Mouse (Mus musculus): Measurements from ENCODE around the gene Sergef. TPM values are rescaled to one million over a fixed set of nuclear protein-coding genes. Genes with fewer than 3 reads are reported as not detected.

The Sergef gene
- polyA plus RNA-seq, 1 experiment from 2014 or later: 9.3 TPM

DNA sequence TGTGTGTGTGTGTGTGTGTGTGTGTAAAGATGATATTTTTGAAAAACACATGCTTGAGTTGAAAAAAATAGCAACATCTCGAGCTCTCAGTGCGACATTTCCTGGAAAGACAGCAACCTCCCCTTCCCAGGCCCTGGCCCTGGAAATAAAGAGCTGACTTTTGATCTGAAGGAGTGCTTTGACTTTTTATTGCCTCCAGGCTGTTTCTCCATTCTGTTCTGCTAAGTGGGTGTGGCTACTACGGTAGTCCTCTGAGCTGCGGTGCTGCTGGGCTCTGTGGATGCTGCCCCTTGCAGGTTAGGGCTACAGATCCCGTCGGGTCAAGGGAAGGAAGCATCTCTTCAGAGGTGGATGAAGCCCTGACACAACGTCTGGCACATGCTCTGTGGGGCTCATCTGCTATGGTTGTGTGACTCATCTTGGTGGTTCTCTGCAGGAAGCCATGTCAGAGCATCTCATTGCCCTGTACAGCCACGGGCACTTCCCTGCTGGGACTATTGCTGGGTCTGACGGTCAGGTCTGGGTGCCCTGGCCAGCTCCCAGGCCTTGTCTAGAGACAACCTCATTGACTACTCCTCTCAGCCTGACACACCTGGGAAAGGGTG lies 201.0 kb downstream of the Sergef start:
- H3K4me2 ChIP-seq: no peak overlapping the region
- no peaks in the 10 kb centered on the region for H3K4me1 ChIP-seq (replicated peaks)
- H3K9ac ChIP-seq: no peak overlapping the region
- ATAC-seq (replicated peaks; ENCODE audit: insufficient number of reproducible peaks, insufficient read depth, low FRiP score, low read depth): no peak
- H3K9me3 ChIP-seq (replicated peaks): no peaks in the 10 kb centered on the region
- H3K36me3 ChIP-seq: no peaks in the 10 kb centered on the region
- WGBS: 59% methylated on average over 9 of the region's 9 CpGs
- H3K27me3 ChIP-seq: no peaks in the 10 kb centered on the region
- H3K27ac ChIP-seq: no peak overlapping the region
- no peak overlapping the region for H3K4me3 ChIP-seq

DNA sequence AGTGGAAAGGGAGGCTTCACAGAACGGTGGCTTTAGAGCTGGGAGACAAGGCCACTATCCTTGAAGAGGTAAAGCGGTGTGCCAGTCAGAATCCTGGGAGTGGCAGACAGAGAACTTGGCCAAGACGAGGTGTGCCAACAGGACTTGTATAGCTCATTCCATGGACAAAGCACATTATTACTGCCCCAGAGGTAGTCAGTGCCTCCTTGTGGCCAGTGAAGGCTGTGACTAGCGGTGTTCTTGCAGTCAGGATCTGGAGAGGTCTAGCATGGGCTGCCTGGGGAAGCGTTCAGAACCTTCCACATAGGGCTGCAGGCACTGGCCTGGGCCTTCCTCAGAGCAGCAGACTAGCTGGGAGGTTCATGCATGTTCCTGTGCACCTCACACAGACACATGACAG lies 203.8 kb downstream of the Sergef start:
- Histone ChIP-seq H3K27ac (no peak overlapping the region), H3K4me2 (no peak overlapping the region), H3K4me3 (no peak overlapping the region), H3K36me3 (no peaks in the 10 kb centered on the region), H3K4me1 (replicated peaks) (no peaks in the 10 kb centered on the region), H3K27me3 (no peaks in the 10 kb centered on the region), H3K9me3 (replicated peaks) (no peaks in the 10 kb centered on the region), H3K9ac (no peak overlapping the region)
- 84% methylated on average over 5 of the region's 5 CpGs for WGBS
- no peak for ATAC-seq (replicated peaks; ENCODE audit: insufficient number of reproducible peaks, insufficient read depth, low FRiP score, low read depth)

DNA sequence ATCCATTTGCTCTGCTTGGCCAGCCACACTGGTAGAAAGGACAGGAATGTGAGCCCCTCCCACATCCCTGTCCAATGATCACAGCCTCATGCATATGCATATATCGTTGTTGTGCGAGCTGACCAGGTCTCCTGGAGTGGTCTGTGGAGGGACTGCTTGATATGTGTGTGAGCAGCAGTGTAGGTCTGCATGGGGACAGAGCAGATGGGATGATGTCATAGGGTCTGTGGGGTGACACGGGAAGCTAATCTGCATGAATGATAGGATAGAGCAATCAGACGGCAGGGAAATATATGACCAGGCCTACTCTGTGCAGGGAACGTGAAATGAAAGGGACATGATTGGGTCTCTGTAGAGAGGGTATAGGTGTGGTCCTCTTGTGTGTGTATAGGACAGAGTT lies 205.7 kb downstream of the Sergef start:
- H3K9me3 ChIP-seq (replicated peaks): no peaks in the 10 kb centered on the region
- no peaks in the 10 kb centered on the region for H3K27me3 ChIP-seq
- no peak overlapping the region for H3K27ac ChIP-seq
- H3K4me3 ChIP-seq: no peak overlapping the region
- H3K9ac ChIP-seq: no peak overlapping the region
- H3K4me2 ChIP-seq: no peak overlapping the region
- H3K4me1 ChIP-seq (replicated peaks): no peaks in the 10 kb centered on the region
- ATAC-seq (replicated peaks; ENCODE audit: insufficient number of reproducible peaks, insufficient read depth, low FRiP score, low read depth): no peak
- no peaks in the 10 kb centered on the region for H3K36me3 ChIP-seq
- WGBS: 46% methylated on average over 5 of the region's 5 CpGs

DNA sequence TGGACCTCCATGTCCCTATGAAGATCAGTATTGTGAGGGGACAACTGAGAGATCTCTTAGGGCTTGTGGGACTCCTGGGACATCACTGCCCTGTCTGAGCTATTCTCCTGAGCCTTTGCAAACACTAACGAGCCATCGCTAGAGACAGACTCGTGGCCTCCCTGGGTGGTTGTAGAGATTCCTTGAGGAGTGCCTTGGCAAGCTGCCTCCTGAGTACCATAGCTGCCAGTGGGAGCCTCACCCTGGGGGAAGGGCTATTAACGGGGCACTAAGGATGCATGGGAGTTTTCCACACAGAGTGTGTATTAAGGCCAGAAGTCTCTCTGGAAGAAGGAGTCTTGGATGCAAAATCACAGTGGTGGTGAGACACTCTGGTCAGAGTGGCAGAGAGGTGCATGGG lies 214.6 kb downstream of the Sergef start:
- 0 out of 2 replicates have a peak, but pooled peaks cover 2% of the 10 kb centered on the region for H3K27me3 ChIP-seq
- H3K36me3 ChIP-seq: no peaks in the 10 kb centered on the region
- ATAC-seq (replicated peaks; ENCODE audit: insufficient number of reproducible peaks, insufficient read depth, low FRiP score, low read depth): no peak
- whole genome bisulfite sequencing: 70% methylated on average over 4 of the region's 4 CpGs
- no peak overlapping the region for H3K9ac ChIP-seq
- no peak overlapping the region for H3K27ac ChIP-seq
- no peaks in the 10 kb centered on the region for H3K4me1 ChIP-seq (replicated peaks)
- H3K4me3 ChIP-seq: no peak overlapping the region
- H3K4me2 ChIP-seq: no peak overlapping the region
- no peaks in the 10 kb centered on the region for H3K9me3 ChIP-seq (replicated peaks)

DNA sequence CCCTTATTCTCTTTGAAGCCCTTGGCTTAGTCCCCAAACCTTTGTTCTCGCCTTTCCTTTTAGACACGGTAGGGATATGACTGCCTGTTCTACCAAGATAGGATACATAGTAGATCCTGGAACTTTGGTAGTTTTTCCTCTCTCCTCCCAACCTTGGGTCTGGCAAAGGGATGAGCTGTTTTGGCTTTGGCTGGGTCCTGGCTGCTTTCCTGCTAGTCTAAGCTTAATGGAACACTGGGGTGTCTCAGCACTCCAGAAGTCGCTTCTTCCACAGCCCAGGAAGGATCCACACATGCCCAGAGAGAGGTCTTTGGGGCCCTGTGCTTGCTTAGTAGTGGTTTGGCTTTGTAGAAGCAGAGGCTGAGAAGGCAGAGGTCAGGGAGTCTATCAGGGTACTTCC lies 215.7 kb downstream of the Sergef start:
- no peaks in the 10 kb centered on the region for H3K4me1 ChIP-seq (replicated peaks)
- no peak for ATAC-seq (replicated peaks; ENCODE audit: insufficient number of reproducible peaks, insufficient read depth, low FRiP score, low read depth)
- WGBS: 60% methylated on average over 3 of the region's 3 CpGs
- no peaks in the 10 kb centered on the region for H3K36me3 ChIP-seq
- no peak overlapping the region for H3K9ac ChIP-seq
- no peaks in the 10 kb centered on the region for H3K9me3 ChIP-seq (replicated peaks)
- 0 out of 2 replicates have a peak, but pooled peaks cover 6% of the 10 kb centered on the region for H3K27me3 ChIP-seq
- H3K4me2 ChIP-seq: no peak overlapping the region
- no peak overlapping the region for H3K4me3 ChIP-seq
- no peak overlapping the region for H3K27ac ChIP-seq

DNA sequence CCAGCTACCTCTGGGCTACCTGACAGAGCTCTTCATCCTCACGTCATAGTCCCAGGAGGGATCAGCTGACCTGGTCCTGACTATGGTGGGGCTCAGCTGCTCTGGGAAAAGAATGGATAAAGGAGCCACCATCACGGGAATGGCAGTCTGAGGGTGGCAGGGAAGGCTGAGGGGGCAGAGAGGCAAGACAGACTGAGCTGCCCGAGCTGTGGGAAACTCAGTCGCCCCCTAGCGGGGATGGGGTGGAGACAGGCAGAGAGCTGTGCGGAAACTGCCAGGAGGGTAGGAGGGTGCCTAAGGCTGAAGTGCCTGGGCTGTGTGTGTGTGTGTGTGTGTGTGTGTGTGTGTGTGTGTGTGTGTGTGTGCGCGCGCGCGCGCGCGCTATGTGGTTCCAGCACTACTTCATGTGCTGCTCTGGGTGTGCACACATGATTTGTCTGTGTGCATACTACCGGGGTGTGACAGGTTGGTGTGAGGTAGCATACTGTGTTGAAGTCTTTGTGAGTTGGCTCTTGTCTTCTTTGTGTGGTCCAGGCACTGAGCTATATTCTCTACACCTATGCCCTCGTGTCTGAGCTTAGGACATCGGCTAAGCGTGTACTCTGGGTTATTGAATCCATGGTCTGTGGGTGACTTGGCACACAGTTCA lies 216.7 kb downstream of the Sergef start:
- ATAC-seq (replicated peaks; ENCODE audit: insufficient number of reproducible peaks, insufficient read depth, low FRiP score, low read depth): no peak
- H3K9ac ChIP-seq: no peak overlapping the region
- 0 out of 2 replicates have a peak, but pooled peaks cover 6% of the 10 kb centered on the region for H3K27me3 ChIP-seq
- no peaks in the 10 kb centered on the region for H3K4me1 ChIP-seq (replicated peaks)
- H3K4me3 ChIP-seq: no peak overlapping the region
- no peaks in the 10 kb centered on the region for H3K36me3 ChIP-seq
- H3K4me2 ChIP-seq: no peak overlapping the region
- no peak overlapping the region for H3K27ac ChIP-seq
- WGBS: 54% methylated on average over 18 of the region's 18 CpGs
- H3K9me3 ChIP-seq (replicated peaks): no peaks in the 10 kb centered on the region

DNA sequence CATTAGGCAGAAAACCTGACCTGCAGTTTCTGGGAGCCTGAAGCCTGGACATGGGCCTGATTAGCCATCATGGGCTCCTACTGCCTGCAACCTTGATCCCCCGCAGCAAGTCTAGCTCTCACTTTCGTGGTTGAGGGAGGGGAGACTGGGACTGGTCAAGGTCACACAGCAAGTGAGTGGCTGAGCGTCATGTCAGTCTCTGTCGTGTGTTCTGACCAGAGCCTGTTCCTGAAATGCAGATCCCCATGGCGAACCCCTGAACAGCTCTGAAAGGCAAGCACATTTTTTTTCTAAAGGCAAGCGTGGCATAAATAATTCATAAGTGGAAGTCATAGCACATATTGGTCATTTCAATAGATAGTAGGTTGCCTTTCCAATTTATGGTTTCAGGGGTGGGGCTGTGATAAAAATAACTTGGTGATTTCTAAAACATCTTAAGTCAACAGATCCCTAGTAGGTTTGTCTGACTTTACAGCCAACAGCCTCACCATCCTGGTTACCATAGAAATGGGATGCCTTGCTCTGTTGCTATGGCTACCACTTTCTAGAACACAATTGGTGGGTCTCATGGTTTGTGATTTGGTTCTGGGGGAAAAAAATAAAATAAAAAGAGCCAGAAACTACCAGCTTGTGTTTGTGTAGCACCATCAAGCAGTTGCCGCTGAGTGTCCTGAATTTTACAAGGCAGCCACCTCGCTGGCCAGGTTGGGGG lies 217.4 kb downstream of the Sergef start:
- no peak overlapping the region for H3K27ac ChIP-seq
- no peaks in the 10 kb centered on the region for H3K36me3 ChIP-seq
- 71% methylated on average over 8 of the region's 8 CpGs for WGBS
- no peak for ATAC-seq (replicated peaks; ENCODE audit: insufficient number of reproducible peaks, insufficient read depth, low FRiP score, low read depth)
- no peak overlapping the region for H3K9ac ChIP-seq
- H3K27me3 ChIP-seq: 0 out of 2 replicates have a peak, but pooled peaks cover 6% of the 10 kb centered on the region
- H3K4me2 ChIP-seq: no peak overlapping the region
- no peaks in the 10 kb centered on the region for H3K4me1 ChIP-seq (replicated peaks)
- H3K4me3 ChIP-seq: no peak overlapping the region
- no peaks in the 10 kb centered on the region for H3K9me3 ChIP-seq (replicated peaks)

DNA sequence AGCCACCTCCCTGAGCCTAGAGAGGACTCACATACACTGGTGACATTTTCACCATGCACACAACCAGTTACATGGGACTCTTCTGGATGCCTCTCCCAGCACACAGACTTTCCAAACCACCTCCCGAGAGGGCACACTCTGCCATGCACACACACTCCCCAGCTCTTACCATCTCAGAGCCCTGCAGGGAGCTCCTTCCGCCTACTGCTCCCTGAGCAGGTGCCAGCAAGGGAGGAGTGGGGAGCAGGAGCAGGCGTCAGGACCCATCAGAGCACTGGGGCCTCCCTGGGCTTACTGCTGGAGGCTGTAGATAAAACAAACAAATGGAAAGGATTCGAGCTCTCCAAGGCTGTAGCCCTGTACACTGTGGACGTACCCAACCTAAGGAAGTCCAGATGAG lies 218.1 kb downstream of the Sergef start:
- Histone ChIP-seq H3K27ac (no peak overlapping the region), H3K9me3 (replicated peaks) (no peaks in the 10 kb centered on the region), H3K27me3 (0 out of 2 replicates have a peak, but pooled peaks cover 6% of the 10 kb centered on the region), H3K36me3 (no peaks in the 10 kb centered on the region), H3K4me3 (no peak overlapping the region), H3K9ac (no peak overlapping the region), H3K4me1 (replicated peaks) (no peaks in the 10 kb centered on the region), H3K4me2 (no peak overlapping the region)
- WGBS: 41% methylated on average over 5 of the region's 5 CpGs
- ATAC-seq (replicated peaks; ENCODE audit: insufficient number of reproducible peaks, insufficient read depth, low FRiP score, low read depth): no peak

DNA sequence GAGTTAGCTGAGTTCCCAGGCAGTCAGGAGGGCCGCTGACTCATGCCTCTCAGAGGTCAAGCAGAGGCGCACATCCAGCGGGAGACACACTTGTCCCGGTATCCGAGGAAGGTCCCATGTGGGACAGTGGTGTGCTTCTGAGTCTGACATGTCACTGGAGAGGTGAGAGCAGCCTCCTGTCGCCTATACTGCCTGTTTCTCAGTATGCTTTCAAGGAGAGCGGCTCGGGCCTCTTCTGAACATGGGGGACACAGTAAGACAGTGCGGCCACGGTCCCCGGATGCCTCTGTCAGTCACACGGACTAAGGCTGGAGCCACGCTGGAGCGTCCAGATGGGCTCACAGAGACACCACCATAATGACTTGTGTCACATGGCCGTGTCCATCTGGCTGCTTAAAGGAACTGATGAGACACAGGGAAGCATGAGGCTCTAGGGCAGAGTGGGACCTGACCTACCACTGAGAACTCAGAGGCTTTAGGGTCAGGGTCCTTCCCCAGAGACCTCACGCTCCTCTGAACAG lies 221.4 kb downstream of the Sergef start:
- no peaks in the 10 kb centered on the region for H3K4me1 ChIP-seq (replicated peaks)

DNA sequence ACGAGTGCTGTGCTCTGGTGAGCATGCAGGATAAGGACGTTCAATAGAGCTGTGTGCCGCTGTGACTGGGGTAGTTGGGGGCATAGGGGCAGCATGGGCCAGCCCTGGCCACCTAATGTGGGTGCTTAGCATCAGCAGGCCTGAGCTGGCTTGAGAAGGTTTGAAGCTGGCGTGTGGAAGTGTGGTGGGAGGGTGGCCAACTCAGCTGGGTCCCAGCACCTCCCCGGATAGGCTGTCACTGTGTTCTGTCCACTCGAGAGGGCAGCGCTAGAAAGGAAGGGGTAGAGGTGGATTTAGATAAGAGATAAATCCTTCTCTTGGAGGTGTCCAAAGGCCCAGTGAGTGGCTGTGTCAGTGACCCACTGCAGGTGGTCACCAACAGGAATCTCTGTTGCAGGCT lies 222.1 kb downstream of the Sergef start:
- Histone ChIP-seq H3K4me1 (replicated peaks) (no peaks in the 10 kb centered on the region), H3K36me3 (no peaks in the 10 kb centered on the region), H3K4me2 (no peak overlapping the region), H3K4me3 (no peak overlapping the region), H3K27me3 (peaks cover 4% of the 10 kb centered on the region; the same call in 1 of the 2 replicates), H3K9ac (no peak overlapping the region), H3K27ac (no peak overlapping the region), H3K9me3 (replicated peaks) (no peaks in the 10 kb centered on the region)
- 45% methylated on average over 7 of the region's 7 CpGs for WGBS
- ATAC-seq (replicated peaks; ENCODE audit: insufficient number of reproducible peaks, insufficient read depth, low FRiP score, low read depth): no peak

More for the DNA sequence above, 221.4 kb downstream of the Sergef start:
- Histone ChIP-seq H3K36me3 (no peaks in the 10 kb centered on the region), H3K9me3 (replicated peaks) (no peaks in the 10 kb centered on the region), H3K27ac (no peak overlapping the region), H3K4me3 (no peak overlapping the region), H3K27me3 (peaks cover 4% of the 10 kb centered on the region; the same call in 1 of the 2 replicates), H3K4me2 (no peak overlapping the region), H3K9ac (no peak overlapping the region)
- WGBS: 60% methylated on average over 16 of the region's 16 CpGs
- no peak for ATAC-seq (replicated peaks; ENCODE audit: insufficient number of reproducible peaks, insufficient read depth, low FRiP score, low read depth)

DNA sequence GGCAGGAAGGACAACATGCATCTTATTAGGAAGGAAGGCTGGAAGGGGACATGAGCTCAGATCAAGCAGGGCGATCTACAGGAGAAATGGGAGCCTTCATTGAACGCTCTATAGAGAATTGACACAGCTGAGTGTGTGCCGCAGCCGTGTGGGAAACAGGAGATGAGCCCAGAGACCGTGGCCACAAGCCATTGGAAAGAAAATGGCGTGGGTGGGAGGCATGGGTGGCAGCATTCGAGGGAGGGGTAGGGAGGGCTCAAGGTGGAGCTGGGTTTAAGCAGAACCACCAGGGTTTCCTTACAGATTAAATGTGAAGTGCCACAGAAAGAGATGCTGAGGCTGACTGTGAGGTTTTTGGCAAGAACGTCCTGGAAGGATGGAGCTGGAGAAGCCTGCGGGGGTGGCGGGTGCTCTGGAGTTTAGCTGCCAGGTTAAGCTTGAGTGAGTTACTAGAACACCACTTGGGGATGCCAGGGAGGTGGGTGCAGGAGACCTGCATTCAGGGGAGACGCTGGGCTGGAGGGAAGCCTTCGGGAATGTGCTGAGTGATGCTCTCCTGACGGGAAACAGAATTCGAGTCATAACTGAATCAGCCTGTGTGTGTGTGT lies 223.7 kb downstream of the Sergef start:
- Histone ChIP-seq H3K4me1 (replicated peaks) (no peaks in the 10 kb centered on the region), H3K4me3 (no peak overlapping the region), H3K4me2 (no peak overlapping the region), H3K27me3 (peaks cover 4% of the 10 kb centered on the region; the same call in 1 of the 2 replicates), H3K9ac (no peak overlapping the region), H3K36me3 (no peaks in the 10 kb centered on the region), H3K27ac (no peak overlapping the region), H3K9me3 (replicated peaks) (no peaks in the 10 kb centered on the region)
- no peak for ATAC-seq (replicated peaks; ENCODE audit: insufficient number of reproducible peaks, insufficient read depth, low FRiP score, low read depth)
- WGBS: 62% methylated on average over 14 of the region's 14 CpGs
